In genomic region chr5:125460574-125460973, GRCm38 (mm10) we compare ENCODE assay signal across 19 mouse cellular contexts. TPM values are rescaled to one million over a fixed set of nuclear protein-coding genes. Genes with fewer than 3 reads are reported as not detected.
DNase-seq lines count a peak whose midpoint lies in the region; ATAC-seq and TF ChIP-seq lines count a peak whose summit lies in the region.
"Had no signal": no experiment of that assay in that cellular context is flagged by ENCODE, and none has a peak within 500 bp of the region (broad histone marks: within the 10 kb centered on the region; RNA-seq: fewer than 3 reads in every experiment).

No protein-coding gene starts in this region.

- no peak overlapping the region for H3K4me3 ChIP-seq in gastrocnemius, adult 2 months
- no peak overlapping the region for H3K4me3 ChIP-seq in liver, adult 2 months (ENCODE audit: insufficient read depth, low read depth, low read length)
- no peak overlapping the region for H3K4me3 ChIP-seq in liver, embryonic 12.5 days
- H3K4me3 ChIP-seq: forebrain, embryonic 13.5 days; hindbrain, embryonic 10.5 days; limb, embryonic 15.5 days; myocyte had no signal

- no peaks in the 10 kb centered on the region for H3K27me3 ChIP-seq in liver, adult 2 months (ENCODE audit: control insufficient read depth, insufficient read depth, low read length)
- H3K27me3 ChIP-seq in liver, embryonic 12.5 days (replicated peaks) = no peaks in the 10 kb centered on the region
- H3K27me3 ChIP-seq: forebrain, embryonic 13.5 days; limb, embryonic 15.5 days had no signal

- 76% methylated on average over 3 of the region's 3 CpGs for WGBS in liver, adult 2 months
- 67% methylated on average over 3 of the region's 3 CpGs for WGBS in liver, embryonic 12.5 days (ENCODE audit: insufficient replicate concordance)

- peaks cover 7% of the 10 kb centered on the region; the same call in 1 of the 2 replicates for H3K4me1 ChIP-seq in liver, adult 2 months (ENCODE audit: control insufficient read depth, insufficient read depth, low read length)
- peaks cover 71% of the 10 kb centered on the region for H3K4me1 ChIP-seq in liver, embryonic 12.5 days

- TF ChIP-seq POLR2A in liver, adult 2 months (IDR thresholded peaks at IDR 0.05; ENCODE audit: extremely low read depth, insufficient read depth, low read length) = no peak

- no peak for DNase-seq in gastrocnemius, adult 2 months
- no peak for DNase-seq in gastrocnemius, postnatal 10 days
- DNase-seq in liver, adult 2 months (ENCODE audit: extremely low read depth, low read depth, low spot score) = no peak
- peak; percentile 52 for DNase-seq in 416B (ENCODE audit: low read depth)
- peak; percentile 31 for DNase-seq in induced T-regulatory cell, adult 2 months (ENCODE audit: low read depth)
- DNase-seq in frontal cortex, postnatal 14 days (ENCODE audit: low spot score in 2 of 2) = no peak
- DNase-seq: adrenal gland, postnatal 14 days; cerebellum, adult 11-12 months; gastrocnemius, postnatal 36 days; kidney, adult 9 months; lung, postnatal 10 days; midbrain, embryonic 14.5 days; thymus, postnatal 25 days had no signal

- H3K36me3 ChIP-seq in liver, adult 2 months (ENCODE audit: control insufficient read depth, insufficient read depth, low read length) = no peaks in the 10 kb centered on the region
- H3K36me3 ChIP-seq in liver, embryonic 12.5 days = peaks cover 9% of the 10 kb centered on the region; the same call in 1 of the 2 replicates

- H3K4me2 ChIP-seq in liver, embryonic 12.5 days = no peak overlapping the region
- H3K4me2 ChIP-seq: forebrain, embryonic 13.5 days; limb, embryonic 15.5 days had no signal

- intact Hi-C loops in gastrocnemius, adult 2 months (cut with DNase I) = loop anchor here (5.0 kb wide), 2 partner anchors 48 to 78 kb away; no protein-coding TSS in a partner anchor

- ATAC-seq in liver, embryonic 12.5 days = no peak
- ATAC-seq: forebrain, embryonic 13.5 days; inflammation-experienced regulatory T-cells, adult 6 months had no signal

- peak; percentile 21; the same call in 1 of the 2 replicates for TF ChIP-seq CTCF in gastrocnemius, adult 2 months (IDR thresholded peaks at IDR 0.05)
- TF ChIP-seq CTCF in liver, adult 2 months (IDR thresholded peaks at IDR 0.05; ENCODE audit: low read depth, low read length) = peak; percentile 23

- no peak overlapping the region for H3K27ac ChIP-seq in gastrocnemius, adult 2 months
- H3K27ac ChIP-seq in liver, adult 2 months (replicated peaks; ENCODE audit: insufficient read depth, low read depth, low read length) = no peak overlapping the region
- H3K27ac ChIP-seq in liver, embryonic 12.5 days = no peak overlapping the region
- H3K27ac ChIP-seq: forebrain, embryonic 13.5 days; hindbrain, embryonic 10.5 days; limb, embryonic 15.5 days had no signal

- H3K9me3 ChIP-seq in liver, embryonic 12.5 days (replicated peaks) = no peaks in the 10 kb centered on the region
- H3K9me3 ChIP-seq: forebrain, embryonic 13.5 days; hindbrain, embryonic 10.5 days; limb, embryonic 15.5 days had no signal

- no peaks in the 10 kb centered on the region for H3K79me2 ChIP-seq in liver, adult 2 months (ENCODE audit: control insufficient read depth, insufficient read depth, low read length)

- H3K9ac ChIP-seq in liver, adult 2 months (ENCODE audit: low read depth, low read length) = no peak overlapping the region
- no peak overlapping the region for H3K9ac ChIP-seq in liver, embryonic 12.5 days
- H3K9ac ChIP-seq: forebrain, embryonic 13.5 days; limb, embryonic 15.5 days had no signal

RNA-seq across cellular contexts. Expression of gene Aacs, which starts 15.0 kb away (rescaled TPM):
- 1 to 10 TPM; 2.8 to 3.3 TPM for total RNA-seq in gastrocnemius, adult 2 months (2021)
- 1 to 10 TPM; 5.1 to 6.6 TPM for total RNA-seq in gastrocnemius, postnatal 10 days (2021)
- total RNA-seq in liver, adult 2 months (2014; rRNA removed) = 29.3 and 40.9 TPM in 2 replicates
- 66.8 and 190 TPM in 2 replicates for polyA plus RNA-seq in liver, adult 2 months (2012; rRNA removed)
- polyA plus RNA-seq in liver, embryonic 12.5 days (2016; fragmentation: Nextera tagmentation; extraction: Ambion mirVana) = 24.7 and 25.1 TPM in 2 replicates

RNA-seq across cellular contexts. Expression of gene Bri3bp, which starts 19.2 kb away (rescaled TPM):
- total RNA-seq in gastrocnemius, adult 2 months (2021) = 1 to 10 TPM; 2.5 to 3.9 TPM
- 1 to 10 TPM; 7.6 to 8.0 TPM for total RNA-seq in gastrocnemius, postnatal 10 days (2021)
- total RNA-seq in liver, adult 2 months (2014; rRNA removed) = 7.7 and 8.8 TPM in 2 replicates
- 18.3 and 23.0 TPM in 2 replicates for polyA plus RNA-seq in liver, adult 2 months (2012; rRNA removed)
- polyA plus RNA-seq in liver, embryonic 12.5 days (2016; fragmentation: Nextera tagmentation; extraction: Ambion mirVana) = 44.0 and 44.1 TPM in 2 replicates

RNA-seq across cellular contexts. Expression of gene Dhx37, which starts 26.7 kb away (rescaled TPM):
- total RNA-seq in gastrocnemius, adult 2 months (2021) = 1 to 10 TPM; 4.3 to 4.4 TPM
- 1 to 10 TPM; 3.7 to 4.6 TPM for total RNA-seq in gastrocnemius, postnatal 10 days (2021)
- total RNA-seq in liver, adult 2 months (2014; rRNA removed) = 3.8 and 5.6 TPM in 2 replicates
- 12.0 and 14.0 TPM in 2 replicates for polyA plus RNA-seq in liver, adult 2 months (2012; rRNA removed)
- polyA plus RNA-seq in liver, embryonic 12.5 days (2016; fragmentation: Nextera tagmentation; extraction: Ambion mirVana) = 11.3 and 11.4 TPM in 2 replicates

Comparison
In these comparisons a context has a peak if more than half of its experiments do, and no peak if none do; other contexts are left out.
1. DNase-seq: peak in 416B (single experiment) and induced T-regulatory cell, adult 2 months (single experiment); none in gastrocnemius, adult 2 months (single experiment), gastrocnemius, postnatal 10 days (single experiment), liver, adult 2 months (single experiment) and frontal cortex, postnatal 14 days (0 of 2).